Mouse (Mus musculus): Measurements from ENCODE around the gene Osbp2.
A peak's percentile ranks its signal among the peaks of the same experiment; 100 is the strongest.

The Osbp2 gene

DNA sequence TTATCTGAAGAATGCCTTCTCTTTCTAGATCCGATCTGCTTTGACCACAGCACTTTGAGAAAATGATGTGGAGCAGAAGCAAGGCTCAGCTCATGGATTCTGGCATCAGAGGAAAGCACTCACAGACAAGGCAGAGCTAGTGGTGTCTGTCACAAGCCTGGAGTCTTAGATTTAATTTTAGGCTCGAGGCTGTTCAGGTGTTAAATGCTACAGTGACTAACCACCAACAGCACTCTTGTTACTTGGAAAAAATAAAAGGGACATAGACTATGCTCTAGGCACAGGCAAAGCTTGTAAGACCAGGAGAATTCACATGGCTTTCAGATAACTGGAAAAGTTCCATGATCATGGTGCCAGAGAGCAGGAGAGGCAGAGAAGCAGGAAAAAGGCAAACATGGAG is 40.3 kb downstream of the Osbp2 start:
- no peak for DNase-seq (ENCODE audit: extremely low spot score)

DNA sequence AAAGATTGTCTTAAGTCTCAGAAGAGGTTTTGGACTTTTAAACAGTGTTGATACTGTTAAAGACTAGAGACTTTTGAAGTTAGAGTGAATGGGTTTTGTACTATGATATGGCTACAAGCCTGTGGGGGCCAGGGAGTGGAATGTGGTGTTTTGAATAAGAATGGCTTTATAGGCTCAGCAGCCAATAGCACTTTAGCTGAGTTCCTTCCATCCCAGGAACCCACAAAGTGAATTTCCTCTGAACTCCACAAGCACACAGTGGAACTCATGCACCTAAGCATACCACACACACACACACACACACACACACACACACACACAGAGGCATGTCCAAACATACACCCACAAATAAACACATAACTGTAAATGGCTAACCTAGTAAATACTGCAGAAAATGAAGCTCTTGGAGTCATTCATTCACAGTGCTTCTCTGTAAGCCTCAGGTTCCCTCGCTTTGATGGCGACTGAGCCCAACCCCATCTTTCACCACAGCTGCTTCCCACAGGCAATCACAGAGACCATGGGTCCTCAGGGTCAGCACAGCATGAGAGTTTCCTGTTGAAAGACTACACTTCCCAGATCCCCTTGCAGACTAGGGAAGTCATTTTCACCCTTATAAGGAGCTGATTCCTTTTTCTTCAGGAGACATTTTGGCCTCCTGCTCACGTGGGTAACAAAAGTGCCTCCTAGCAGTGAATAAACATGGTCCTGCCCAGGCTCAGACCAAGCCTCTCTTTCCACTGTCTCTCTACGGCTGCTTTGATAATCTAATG is 45.5 kb downstream of the Osbp2 start:
- DNase-seq (ENCODE audit: extremely low spot score), result peak; percentile 17

DNA sequence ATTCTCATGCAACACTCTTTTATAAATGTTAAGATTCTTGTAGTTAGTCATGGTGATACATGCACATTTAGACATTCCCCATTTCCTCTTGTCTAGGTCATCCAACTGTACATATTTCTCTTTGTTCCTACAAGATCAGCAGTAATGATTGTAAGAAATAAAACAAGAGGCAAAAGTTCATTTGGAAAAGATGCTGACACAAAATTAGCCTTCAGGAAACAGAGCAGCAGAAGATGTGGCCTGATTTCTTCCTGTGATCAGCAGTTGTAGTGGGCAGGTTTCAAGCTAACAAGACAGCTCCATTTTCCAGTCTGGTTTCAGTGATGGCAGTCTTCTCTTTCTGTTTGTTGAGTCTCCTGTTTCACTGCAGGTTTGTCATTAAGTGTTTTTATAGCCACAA is 47.8 kb downstream of the Osbp2 start:
- no peak for DNase-seq (ENCODE audit: extremely low spot score)

DNA sequence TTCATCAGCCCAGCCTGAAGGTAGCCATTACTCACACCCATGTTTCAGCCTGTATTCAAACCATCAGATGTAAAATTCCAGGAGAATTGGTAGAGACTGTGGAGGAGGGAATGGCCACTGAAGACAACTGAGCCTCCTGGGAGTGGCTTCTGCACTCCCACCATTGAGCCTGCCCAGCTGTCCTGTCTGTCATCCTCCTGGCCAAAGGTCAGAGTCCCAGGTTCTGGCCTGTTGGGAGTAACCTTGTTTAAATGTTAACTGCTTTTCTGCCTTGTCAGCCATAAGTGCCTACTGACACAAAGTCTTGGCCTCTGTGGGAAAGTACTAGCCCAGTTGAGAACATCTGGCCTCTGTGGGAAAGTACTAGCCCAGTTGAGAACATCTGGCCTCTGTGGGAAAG is 50.4 kb downstream of the Osbp2 start:
- DNase-seq (ENCODE audit: extremely low spot score), result no peak

DNA sequence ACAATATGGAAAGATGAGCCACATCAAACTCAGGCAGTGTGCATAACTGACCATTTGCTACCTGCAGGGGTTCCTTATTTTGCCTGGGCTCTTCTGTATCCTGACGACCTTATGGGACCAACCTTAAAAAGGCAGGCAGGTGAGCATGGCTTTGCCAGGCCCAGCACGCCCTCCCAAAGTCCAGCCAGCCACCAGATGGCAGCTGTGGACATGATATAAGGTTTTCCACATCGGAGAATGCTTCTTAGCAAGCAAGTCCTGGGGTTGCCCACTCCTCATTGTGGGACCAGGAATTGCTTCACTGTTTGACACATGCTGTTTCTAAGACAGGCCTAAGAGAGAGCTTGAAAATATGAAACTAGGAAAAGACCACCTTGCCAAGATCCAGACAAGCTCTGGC is 55.5 kb downstream of the Osbp2 start:
- DNase-seq (ENCODE audit: extremely low spot score), result no peak

DNA sequence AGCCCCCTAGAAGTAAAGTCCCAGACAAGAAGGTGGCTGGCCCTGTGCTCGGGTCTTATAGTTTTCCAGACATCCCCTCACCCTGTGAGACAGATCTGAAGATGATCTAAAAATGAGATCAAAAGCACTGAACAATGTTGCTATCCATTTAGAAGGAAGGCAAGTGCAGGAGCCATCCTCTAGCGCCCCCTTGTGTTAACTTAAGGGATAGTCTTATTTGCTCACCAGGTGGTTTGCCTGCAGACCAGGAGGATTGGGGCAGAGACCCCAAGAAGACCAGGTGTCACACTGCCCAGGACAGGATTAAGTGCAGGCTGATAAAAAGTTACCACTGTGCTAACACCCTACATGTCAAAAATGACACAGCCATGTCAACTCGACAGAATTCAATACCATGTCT is 58.3 kb downstream of the Osbp2 start:
- peak; percentile 20 for DNase-seq (ENCODE audit: extremely low spot score)

DNA sequence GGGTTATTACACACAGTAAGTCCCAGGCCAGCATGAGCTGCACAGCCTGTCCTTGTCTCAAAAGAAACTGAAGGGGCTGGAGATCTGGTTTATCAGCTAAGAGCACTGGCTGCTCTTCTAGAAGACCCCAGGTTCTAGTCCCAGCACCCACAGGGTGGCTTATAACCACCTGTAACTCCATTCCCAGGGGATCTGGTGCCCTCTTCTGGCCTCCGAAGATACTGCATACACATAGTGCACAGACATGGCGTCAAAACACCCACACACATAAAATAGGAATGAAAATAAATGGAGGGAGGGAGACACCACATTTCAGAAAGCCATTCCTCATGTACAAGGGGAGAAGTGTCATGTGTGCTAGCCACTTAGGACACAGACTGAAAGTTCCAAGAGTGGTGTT is 59.1 kb downstream of the Osbp2 start:
- no peak for DNase-seq (ENCODE audit: extremely low spot score)

DNA sequence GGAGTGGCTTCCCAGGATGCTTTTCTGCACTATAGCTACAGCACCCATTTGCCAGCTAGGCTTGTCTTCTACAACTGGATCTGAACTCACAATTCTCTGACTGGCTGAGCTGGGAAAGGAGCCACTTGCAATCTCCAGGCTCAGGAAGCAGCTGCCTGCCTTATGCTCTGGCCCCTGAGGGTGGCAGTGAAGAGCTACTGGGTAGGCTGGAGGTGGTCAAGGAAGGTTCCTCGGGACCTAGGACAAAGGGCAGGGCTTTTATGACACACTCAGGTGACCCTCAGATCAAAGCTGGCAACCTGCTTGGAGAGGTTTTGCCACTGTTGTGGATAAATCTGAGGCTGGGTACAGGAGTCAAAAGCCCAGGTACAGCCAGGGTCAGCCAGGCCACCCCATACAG is 61.6 kb downstream of the Osbp2 start:
- DNase-seq (ENCODE audit: extremely low spot score), result no peak

DNA sequence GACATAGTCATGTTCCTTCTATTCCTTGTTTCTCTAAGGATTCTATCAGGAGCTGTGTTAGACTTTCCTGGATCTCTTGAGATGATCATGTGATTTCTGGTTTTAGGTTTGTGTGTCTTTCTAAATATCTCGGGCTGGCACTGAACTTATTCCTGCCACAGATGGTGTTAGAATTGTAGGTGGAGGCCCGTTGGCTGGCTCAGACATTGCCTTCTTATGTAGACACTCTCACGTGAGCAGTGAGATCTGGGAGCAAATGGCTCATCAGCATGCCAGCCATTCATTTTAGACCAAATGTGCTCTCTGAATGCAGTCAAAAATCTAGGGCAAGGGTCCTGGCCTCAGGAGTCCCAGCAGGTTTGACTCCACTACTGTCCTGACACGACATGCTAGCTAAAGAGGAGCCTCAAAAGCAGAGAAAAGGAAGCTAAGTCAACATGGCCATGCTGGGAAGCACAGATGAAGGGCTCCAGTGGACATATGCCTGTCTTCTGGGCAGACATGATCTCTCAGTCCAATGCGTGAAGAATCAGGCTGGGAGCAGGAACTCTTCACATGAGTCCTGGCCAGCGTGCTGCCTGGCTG is 66.0 kb downstream of the Osbp2 start:
- no peak for DNase-seq (ENCODE audit: extremely low spot score)

DNA sequence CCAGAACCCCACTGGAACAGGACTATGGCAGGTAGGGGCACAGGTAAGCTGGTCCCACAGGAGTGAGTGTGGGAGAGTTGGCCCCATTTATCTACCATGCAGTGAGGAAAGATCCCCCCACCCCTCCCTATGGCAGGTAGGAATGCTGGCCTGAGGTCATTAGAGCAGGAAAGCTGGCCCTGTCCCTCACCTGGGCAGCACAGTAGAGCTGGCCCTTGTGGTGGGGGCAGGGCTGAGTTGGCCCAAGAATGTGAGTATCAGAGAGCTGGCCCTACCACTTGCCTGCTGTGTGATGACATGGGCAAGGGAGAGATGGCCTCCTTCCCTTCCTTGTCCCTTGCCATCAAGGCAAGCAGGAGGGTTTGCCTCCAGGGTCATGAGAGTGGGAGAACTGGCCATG is 73.0 kb downstream of the Osbp2 start:
- DNase-seq (ENCODE audit: extremely low spot score), result no peak

DNA sequence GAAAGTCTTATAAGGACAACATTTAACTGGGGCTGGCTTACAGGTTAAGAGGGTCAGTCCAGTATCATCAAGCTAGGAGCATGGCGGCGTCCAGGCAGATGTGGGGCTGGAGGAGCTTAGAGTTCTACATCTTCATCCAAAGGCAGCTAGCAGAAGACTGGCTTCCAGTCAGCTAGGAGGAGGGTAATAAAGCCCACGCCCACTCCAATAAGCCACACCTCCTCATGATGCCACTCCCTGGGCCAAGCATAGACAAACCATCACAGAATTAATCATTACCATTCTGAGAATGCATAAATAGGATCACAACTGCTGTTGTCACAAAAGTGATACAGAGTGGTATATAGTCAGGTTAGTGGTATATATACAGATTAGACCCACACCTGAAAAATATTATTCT is 73.8 kb downstream of the Osbp2 start:
- DNase-seq (ENCODE audit: extremely low spot score), result no peak

DNA sequence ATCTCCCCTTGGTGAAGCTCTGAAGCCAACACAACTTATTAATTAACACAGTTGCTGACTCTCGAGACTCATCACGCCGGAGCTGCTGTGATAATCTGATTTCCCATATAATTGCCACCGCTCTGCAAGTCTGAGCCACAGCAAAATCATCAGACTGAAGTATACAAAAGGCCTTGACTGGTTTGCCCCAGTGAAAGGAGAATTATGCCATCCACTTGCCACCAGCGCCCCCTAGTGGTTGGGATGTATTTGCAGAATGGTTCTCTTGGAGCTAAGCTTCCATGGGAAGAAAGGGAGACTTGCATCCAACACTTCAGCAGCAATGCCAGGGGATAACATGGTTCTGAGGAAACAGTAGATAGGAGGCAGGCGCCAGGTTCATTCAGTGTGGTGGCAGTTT is 77.1 kb downstream of the Osbp2 start:
- DNase-seq (ENCODE audit: extremely low spot score), result peak; percentile 86

DNA sequence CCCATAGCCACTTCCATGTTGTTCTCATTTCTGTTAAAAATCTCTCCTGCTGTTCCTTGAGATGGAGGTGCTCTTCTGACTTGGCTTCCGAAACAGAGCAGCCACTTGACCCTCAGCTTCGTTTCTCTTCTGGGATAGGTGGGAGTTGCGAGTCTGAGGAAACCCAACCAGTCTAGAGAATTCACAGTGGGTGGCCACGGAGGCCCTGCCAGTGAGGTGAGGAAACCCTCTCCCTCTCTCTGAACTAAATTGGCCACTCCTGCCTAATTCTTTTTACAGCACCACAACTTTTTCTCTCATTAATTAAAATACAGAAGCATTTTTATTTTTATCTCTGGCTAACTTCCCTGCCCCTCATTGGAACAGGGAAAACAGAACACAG is 88.4 kb downstream of the Osbp2 start:
- no peak for DNase-seq (ENCODE audit: extremely low spot score)

DNA sequence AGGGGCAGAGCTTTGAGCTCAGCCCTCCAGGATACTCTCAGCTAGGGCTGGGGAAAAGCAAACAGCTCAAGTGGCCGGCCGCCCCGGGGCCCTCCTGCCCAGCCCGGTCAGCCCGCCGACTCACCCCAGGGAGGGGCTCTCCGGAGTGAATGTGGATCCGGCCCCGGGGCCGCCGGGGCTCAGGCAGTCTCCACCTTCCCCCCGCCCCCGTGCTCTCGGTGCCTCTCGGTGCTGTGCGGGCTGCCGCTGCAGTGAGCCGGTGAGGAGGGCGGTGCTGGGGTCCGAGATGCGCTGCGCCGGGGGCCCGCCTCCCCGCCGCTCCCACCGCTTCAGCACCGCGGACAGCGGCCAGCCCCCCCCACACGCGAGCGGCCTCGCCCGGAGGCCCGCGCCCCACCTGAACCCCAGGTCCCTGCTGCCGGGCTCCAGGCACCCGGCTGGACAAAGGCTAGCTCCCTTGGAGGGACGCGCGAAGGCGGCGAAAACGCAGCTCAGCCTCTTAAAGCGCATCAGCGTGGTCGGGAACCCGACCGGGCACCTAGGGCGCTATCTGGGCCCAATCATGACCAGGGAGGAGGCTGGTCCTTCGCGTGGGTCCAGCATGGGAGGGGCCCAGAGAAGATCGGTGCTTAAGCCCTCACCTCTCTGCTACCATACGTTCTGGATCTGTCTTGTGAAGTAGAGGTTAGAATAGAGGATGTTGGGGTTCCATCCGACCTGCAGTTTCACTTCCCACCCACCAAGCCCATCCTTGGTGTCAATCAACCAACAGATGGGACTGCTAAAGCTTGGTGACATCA is 89.0 kb downstream of the Osbp2 start:
- peak; percentile 61 for DNase-seq (ENCODE audit: extremely low spot score)

DNA sequence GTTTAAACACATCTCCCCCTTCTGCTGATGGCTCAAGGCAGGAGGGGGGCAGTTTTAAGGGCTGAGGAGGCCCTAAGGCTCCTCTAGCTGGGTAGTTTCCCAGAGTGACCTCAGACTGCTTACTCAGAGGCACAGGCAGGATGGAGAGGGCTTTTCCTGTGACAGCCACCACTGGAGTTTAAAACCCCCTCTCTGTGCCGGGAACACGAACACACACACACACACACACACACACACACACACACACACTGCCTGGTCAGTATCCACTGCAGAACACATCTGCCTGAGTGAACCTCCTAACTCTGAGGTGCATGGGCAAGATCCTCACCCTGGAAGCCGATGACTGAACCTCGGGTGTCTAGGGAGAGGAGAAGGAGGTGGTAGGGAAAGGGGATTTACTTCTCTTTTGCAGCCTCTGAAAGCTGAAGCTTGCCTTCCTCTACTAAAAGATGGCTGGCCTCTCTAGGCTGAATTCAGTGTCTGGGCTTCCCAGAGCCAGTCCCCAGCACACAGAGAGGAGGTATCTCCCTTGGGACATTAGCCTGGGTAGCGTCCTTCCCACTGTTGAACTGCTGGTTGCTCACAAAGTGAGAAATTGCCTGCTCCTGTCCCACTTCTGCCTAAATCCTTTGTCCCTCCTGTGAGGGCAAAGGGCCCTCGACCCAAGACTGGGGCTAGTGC is 89.8 kb downstream of the Osbp2 start:
- DNase-seq (ENCODE audit: extremely low spot score), result no peak

DNA sequence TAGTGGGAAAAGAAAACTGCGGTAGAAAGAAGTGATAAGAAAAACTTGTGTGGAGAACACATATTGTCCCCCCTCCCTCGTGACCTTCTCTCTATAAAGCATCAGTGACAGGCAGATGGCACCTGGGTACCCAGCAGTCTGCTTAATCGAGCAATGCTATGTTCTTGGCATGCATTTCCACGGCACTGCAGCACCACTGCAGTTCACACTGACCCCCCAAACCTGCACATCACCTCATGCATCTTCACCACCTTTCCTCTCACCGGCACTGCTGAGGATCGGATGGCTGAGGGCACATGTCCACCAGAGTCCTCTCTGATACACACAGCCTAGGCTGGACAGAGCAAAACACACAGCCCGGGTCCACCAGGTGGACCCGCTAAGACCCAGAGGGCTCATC is 90.6 kb downstream of the Osbp2 start:
- DNase-seq (ENCODE audit: extremely low spot score), result no peak

DNA sequence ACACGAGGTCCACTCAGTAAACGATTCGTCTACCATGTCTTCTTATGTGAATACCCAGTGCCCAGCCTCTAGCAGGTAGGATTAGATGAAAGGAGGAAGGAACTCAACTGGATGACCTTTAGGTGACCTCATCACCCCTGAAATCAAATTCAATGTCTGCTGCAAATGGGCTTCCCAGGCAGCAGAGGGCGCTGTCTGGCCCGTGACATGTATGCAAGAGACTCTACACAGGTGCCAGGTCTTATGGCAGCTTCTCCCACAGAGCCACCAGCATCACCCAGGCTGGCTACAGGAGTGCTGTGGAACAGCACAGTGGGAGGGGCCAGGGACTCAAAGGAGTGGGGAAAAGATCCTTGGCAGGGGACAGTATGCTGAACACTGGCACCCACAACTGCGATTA is 92.4 kb downstream of the Osbp2 start:
- no peak for DNase-seq (ENCODE audit: extremely low spot score)

DNA sequence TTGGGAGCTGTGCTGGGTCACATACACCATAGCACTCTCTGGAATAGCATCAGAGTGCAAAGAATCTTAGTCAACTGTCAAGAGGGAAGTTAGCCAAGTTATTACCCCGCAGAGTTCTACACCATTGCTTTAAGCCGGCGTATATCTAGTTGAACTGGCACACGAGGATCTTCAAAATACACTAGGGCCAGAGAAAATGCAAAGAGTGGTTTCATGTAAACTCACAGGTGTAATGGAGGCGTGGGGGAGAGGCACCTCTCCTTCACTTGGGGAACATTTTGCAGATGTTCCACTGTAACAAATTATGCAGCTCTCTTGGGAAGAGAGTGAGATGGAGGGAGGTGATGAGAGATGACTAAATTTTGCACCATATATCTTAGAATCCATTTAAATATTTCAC is 95.9 kb downstream of the Osbp2 start:
- DNase-seq (ENCODE audit: extremely low spot score), result no peak

DNA sequence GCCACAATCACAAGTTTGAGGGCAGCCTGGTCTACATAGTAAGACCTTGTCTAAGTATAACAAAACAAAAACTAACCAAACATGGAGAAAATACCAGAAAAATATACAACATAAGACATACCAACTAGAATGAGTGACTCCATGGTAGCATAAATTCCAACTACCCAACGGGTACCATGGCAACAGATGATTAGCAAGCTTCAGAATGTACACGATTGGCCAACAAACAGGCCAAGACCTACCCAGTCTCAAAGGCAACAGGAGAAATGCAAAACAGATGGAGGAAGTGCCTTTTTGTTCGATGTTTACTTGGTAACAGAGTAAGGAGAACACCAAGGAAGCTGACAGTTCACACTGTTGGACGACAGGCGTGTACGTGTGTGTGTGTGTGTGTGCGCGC is 96.7 kb downstream of the Osbp2 start:
- DNase-seq (ENCODE audit: extremely low spot score), result no peak

DNA sequence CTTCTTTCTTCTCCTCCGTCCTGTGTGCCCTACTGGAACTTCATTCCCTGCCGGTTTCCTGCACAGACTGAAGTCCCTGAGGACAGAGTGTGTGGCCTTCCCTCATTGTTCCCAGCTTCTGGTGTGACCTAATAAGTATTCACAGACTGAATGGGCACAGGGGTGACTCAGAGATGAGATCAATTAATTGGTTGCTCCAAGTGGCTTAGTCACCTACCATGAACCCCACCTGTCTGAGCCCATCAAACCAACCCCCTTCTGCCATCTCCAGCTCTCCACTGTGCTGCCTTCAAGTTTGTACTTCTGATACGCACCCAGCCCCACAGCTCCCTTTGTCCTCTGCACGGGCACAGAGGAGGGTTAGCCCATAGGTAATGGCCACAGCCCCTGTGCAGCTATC is 99.4 kb downstream of the Osbp2 start:
- DNase-seq (ENCODE audit: extremely low spot score), result no peak

DNA sequence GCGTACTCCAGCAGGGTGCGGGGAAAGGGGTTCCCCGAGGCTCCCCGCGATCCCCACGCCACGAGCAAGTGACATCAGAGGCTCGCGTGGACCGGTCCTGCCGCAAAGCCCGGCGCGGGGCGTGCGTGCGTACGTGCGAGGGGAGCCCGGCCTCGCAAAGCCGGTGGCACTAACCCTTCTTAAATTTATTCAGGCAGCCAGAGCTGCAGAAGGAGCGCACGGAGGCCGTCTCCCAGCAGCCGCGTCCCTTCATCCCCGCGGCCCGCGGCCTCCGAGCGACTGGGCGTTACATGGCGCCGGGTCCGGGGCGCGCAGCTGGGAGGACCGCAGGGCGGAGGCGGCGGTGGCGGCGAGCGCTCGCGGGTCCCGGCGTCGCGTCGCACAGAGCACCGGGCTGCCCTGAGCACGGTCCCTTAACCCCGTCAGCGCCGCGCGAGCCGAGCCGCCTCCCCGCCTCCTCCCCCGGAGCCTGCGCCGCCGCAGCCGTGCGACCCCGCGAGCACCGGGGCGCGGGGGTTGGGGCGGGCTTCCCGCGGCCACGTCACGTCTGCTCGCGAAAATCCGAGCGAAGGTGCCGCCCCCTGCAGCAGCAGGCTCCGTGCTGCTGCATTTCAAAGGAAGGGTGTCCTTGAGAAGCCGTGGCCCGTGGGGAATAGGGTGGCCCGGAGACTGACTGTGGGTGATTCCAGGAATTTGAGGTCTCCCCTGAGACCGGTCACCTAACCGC is 101.8 kb downstream of the Osbp2 start:
- DNase-seq (ENCODE audit: extremely low spot score), result peak; percentile 39

DNA sequence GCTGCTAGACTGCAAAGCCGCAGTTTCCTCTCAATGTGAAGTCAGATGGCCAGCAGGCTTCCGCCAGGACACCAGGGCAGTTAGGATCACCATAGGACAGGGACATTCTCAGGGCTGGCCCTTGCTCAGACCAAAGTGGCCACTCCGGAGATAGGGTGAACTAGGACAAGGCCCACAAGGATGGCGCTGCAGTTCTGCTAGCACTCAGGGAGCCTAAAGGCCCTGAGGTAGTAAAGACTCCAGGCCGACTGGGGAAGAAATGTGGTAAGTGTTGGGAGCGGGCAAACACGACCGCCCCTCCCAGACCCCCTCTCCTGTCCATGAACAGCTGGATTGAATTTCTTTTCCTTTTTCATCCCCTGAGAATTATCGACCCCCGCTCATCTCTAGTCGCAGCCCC is 102.4 kb downstream of the Osbp2 start:
- peak; percentile 29 for DNase-seq (ENCODE audit: extremely low spot score)

Data from embryo, embryonic 9.5 days (tissue).